Mouse (Mus musculus) liver, postnatal 0 days (tissue): ENCODE data around the gene Mybpc1.

Experiments used
- CTCF ChIP-seq: sonication (generic); IDR thresholded peaks from 2 replicates; pipeline ENCODE4 v1.5.1; 2016; ENCODE audit warnings: antibody characterized with exemption, low read depth
- EP300 ChIP-seq: IDR thresholded peaks from 2 replicates; pipeline ENCODE4 v1.6.1; 2016; ENCODE audit warnings: antibody characterized with exemption, low read depth, mild to moderate bottlenecking

DNA sequence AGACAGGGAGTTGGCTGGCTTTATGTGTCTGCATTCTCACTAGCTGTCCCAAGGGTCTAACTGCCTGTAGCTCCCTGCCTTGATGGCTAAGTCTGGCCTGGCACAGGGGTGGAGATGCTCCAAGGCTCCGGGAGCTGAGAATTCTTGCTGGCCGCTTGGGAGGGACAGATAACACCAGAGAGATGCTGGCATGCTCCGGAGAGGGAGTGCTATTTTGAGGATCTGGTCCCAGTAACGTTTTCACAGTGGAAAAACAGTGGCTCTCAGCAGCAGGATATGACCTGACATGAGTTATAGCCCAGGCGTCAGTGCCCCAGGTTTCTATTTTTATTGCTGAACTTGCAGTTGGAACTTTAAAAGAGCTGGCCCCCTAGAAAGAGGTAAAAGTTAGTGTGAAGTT is 40.5 kb upstream of the Mybpc1 start:
- TF ChIP-seq CTCF (no peak), EP300 (no peak)
